Mouse (Mus musculus): Measurements from ENCODE around the gene Ip6k2. TPM values are rescaled to one million over a fixed set of nuclear protein-coding genes. Genes with fewer than 3 reads are reported as not detected.

The Ip6k2 gene
- total and polyA plus RNA-seq, 3 experiments: 21.3 to 33.7 TPM; not detected in 1

DNA sequence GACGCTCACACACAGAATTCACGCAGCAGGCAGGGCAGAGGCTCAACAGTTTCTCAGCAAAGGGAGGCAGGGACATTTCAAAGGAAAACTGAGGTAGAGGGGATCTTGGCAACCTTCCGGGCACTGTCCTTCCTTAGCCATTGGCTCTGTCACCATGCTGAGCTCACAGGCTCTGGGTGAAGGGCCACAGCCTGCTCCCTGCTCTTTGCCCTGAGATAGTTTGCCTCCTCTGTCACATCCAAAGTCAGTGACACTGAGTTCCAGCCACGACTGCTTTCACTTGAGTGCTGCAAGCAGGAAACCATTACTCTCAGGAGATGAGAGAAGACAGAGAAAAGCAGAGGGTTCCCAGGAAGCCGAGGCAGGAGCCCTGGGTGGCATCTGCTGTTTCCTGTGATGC, 36.5 kb downstream of the Ip6k2 start:
- H3K27me3 ChIP-seq (ENCODE audit: control insufficient read depth in 1 of 2, insufficient read depth in 2 of 2, low read length in 2 of 2): no peaks in the 10 kb centered on the region; a peak in 1 of 4 replicates
- no peak for TF ChIP-seq POLR2A (IDR thresholded peaks at IDR 0.05; ENCODE audit: control insufficient read depth in 1 of 2, insufficient read depth in 1 of 2, low read depth in 1 of 2, low read length in 2 of 2, poor library complexity in 1 of 2)
- no peak for TF ChIP-seq RCOR1 (IDR thresholded peaks at IDR 0.05; ENCODE audit: low read depth, low read length)
- TF ChIP-seq SIN3A (IDR thresholded peaks at IDR 0.05; ENCODE audit: low read length): no peak
- TF ChIP-seq TAL1 (IDR thresholded peaks at IDR 0.05; ENCODE audit: low read length): no peak
- TF ChIP-seq TBP (IDR thresholded peaks at IDR 0.05; ENCODE audit: low read depth, low read length): no peak
- no peak for TF ChIP-seq NRF1 (IDR thresholded peaks at IDR 0.05; ENCODE audit: insufficient read depth, low read depth, low read length, poor library complexity, severe bottlenecking)
- TF ChIP-seq CHD2 (IDR thresholded peaks at IDR 0.05; ENCODE audit: low read length): no peak
- no peak for TF ChIP-seq CTCF (IDR thresholded peaks at IDR 0.05 in 2 of 3, conservative IDR thresholded peaks at IDR 0.05 in 1 of 3; ENCODE audit: control insufficient read depth in 1 of 3, insufficient read depth in 1 of 3, low read depth in 2 of 3, low read length in 3 of 3, poor library complexity in 1 of 3, severe bottlenecking in 1 of 3)
- no peak for TF ChIP-seq RAD21 (IDR thresholded peaks at IDR 0.05; ENCODE audit: low read depth, low read length)
- no peak for TF ChIP-seq ETS1 (IDR thresholded peaks at IDR 0.05; ENCODE audit: low read depth, low read length)
- no peak for TF ChIP-seq BHLHE40 (IDR thresholded peaks at IDR 0.05; ENCODE audit: borderline replicate concordance, low read depth, low read length)
- TF ChIP-seq GABPA (IDR thresholded peaks at IDR 0.05; ENCODE audit: low read depth, low read length): no peak
- TF ChIP-seq HCFC1 (IDR thresholded peaks at IDR 0.05; ENCODE audit: low read depth, low read length): no peak
- TF ChIP-seq GATA1 (IDR thresholded peaks at IDR 0.05; ENCODE audit: low read depth, low read length): no peak
- no peak for TF ChIP-seq MXI1 (IDR thresholded peaks at IDR 0.05; ENCODE audit: low read depth, low read length)
- no peak for TF ChIP-seq USF2 (IDR thresholded peaks at IDR 0.05; ENCODE audit: borderline replicate concordance in 1 of 2, insufficient read depth in 1 of 2, low read depth in 1 of 2, low read length in 2 of 2)
- no peak for TF ChIP-seq POLR2AphosphoS2 (IDR thresholded peaks at IDR 0.05; ENCODE audit: low read length)
- TF ChIP-seq ELF1 (IDR thresholded peaks at IDR 0.05; ENCODE audit: low read depth, low read length): no peak

GRCm38 (mm10) chr9:108824144-108824685, 40.6 kb downstream of the Ip6k2 start:
- H3K4me1 ChIP-seq (ENCODE audit: control insufficient read depth in 1 of 2, insufficient read depth in 2 of 2, low read length in 2 of 2): no peaks in the 10 kb centered on the region
- no peaks in the 10 kb centered on the region; a peak in 1 of 4 replicates for H3K27me3 ChIP-seq (ENCODE audit: control insufficient read depth in 1 of 2, insufficient read depth in 2 of 2, low read length in 2 of 2)
- no peak for TF ChIP-seq MAX (IDR thresholded peaks at IDR 0.05; ENCODE audit: low read length)
- TF ChIP-seq MEF2A (IDR thresholded peaks at IDR 0.05; ENCODE audit: extremely low read depth, insufficient replicate concordance, low read depth, low read length, poor library complexity, severe bottlenecking): no peak
- TF ChIP-seq ZKSCAN1 (IDR thresholded peaks at IDR 0.05; ENCODE audit: low read depth, low read length): no peak
- TF ChIP-seq ZNF384 (IDR thresholded peaks at IDR 0.05; ENCODE audit: low read depth, low read length): no peak
- TF ChIP-seq ETS1 (IDR thresholded peaks at IDR 0.05; ENCODE audit: low read depth, low read length): no peak
- TF ChIP-seq MYB (IDR thresholded peaks at IDR 0.05; ENCODE audit: low read depth, low read length): no peak
- no peak for TF ChIP-seq TAL1 (IDR thresholded peaks at IDR 0.05; ENCODE audit: low read length)
- TF ChIP-seq RCOR1 (IDR thresholded peaks at IDR 0.05; ENCODE audit: low read depth, low read length): no peak
- TF ChIP-seq NRF1 (IDR thresholded peaks at IDR 0.05; ENCODE audit: insufficient read depth, low read depth, low read length, poor library complexity, severe bottlenecking): no peak
- TF ChIP-seq POLR2A (IDR thresholded peaks at IDR 0.05; ENCODE audit: control insufficient read depth in 1 of 2, insufficient read depth in 1 of 2, low read depth in 1 of 2, low read length in 2 of 2, poor library complexity in 1 of 2): no peak
- TF ChIP-seq USF2 (IDR thresholded peaks at IDR 0.05; ENCODE audit: borderline replicate concordance in 1 of 2, insufficient read depth in 1 of 2, low read depth in 1 of 2, low read length in 2 of 2): no peak
- H3K9me3 ChIP-seq (replicated peaks; ENCODE audit: insufficient read depth, low read length): no peaks in the 10 kb centered on the region
- no peak overlapping the region for H3K4me3 ChIP-seq (ENCODE audit: control insufficient read depth in 1 of 2, insufficient read depth in 1 of 2, low read depth in 2 of 2, low read length in 2 of 2)
- H3K9ac ChIP-seq (ENCODE audit: control insufficient read depth, low read depth, low read length, poor library complexity, severe bottlenecking): no peak overlapping the region
- no peaks in the 10 kb centered on the region for H3K79me2 ChIP-seq (ENCODE audit: control insufficient read depth, insufficient read depth, low read length, poor library complexity)
- DNase-seq (ENCODE audit: low read depth, low spot score): no peak
- H3K27ac ChIP-seq (ENCODE audit: control insufficient read depth, low read depth, low read length): no peak overlapping the region
- H3K36me3 ChIP-seq (ENCODE audit: control insufficient read depth in 1 of 2, insufficient read depth in 2 of 2, low read length in 2 of 2): no peaks in the 10 kb centered on the region

More for the DNA sequence above, 36.5 kb downstream of the Ip6k2 start:
- Histone ChIP-seq H3K9ac (ENCODE audit: control insufficient read depth, low read depth, low read length, poor library complexity, severe bottlenecking) (no peak overlapping the region), H3K4me1 (ENCODE audit: control insufficient read depth in 1 of 2, insufficient read depth in 2 of 2, low read length in 2 of 2) (no peaks in the 10 kb centered on the region), H3K4me3 (ENCODE audit: control insufficient read depth in 1 of 2, insufficient read depth in 1 of 2, low read depth in 2 of 2, low read length in 2 of 2) (no peak overlapping the region), H3K36me3 (ENCODE audit: control insufficient read depth in 1 of 2, insufficient read depth in 2 of 2, low read length in 2 of 2) (no peaks in the 10 kb centered on the region), H3K79me2 (ENCODE audit: control insufficient read depth, insufficient read depth, low read length, poor library complexity) (no peaks in the 10 kb centered on the region), H3K27ac (ENCODE audit: control insufficient read depth, low read depth, low read length) (no peak overlapping the region), H3K9me3 (replicated peaks; ENCODE audit: insufficient read depth, low read length) (no peaks in the 10 kb centered on the region)
- no peak for DNase-seq (ENCODE audit: low read depth, low spot score)
